Mouse (Mus musculus) stomach, embryonic 15.5 days (tissue): ENCODE measurements around the gene Dcaf4. TPM values are rescaled to one million over a fixed set of nuclear protein-coding genes. Genes with fewer than 3 reads are reported as not detected.

Experiments used
- ATAC-seq: fragments of 200-750 bp; cut with Nextera tagmentation; 2 replicates; pipeline ENCODE4 v1.8.0; 2017; ENCODE audit warnings: low read depth, moderate number of reproducible peaks, moderate TSS enrichment; ENCODE audit not compliant: insufficient read depth, low FRiP score
- H3K27ac ChIP-seq: fragments of 300-500 bp; sonication (generic); 2 replicates; pipeline ENCODE4 v1.5.1; 2015; ENCODE audit warnings: mild to moderate bottlenecking, inconsistent platforms
- H3K27me3 ChIP-seq: fragments of 300-500 bp; sonication (generic); replicated peaks from 2 replicates; pipeline ENCODE4 v1.6.1; 2015; ENCODE audit warnings: inconsistent platforms
- H3K36me3 ChIP-seq: fragments of 300-500 bp; sonication (generic); 2 replicates; pipeline ENCODE4 v1.6.1; 2015; ENCODE audit warnings: inconsistent platforms
- H3K4me1 ChIP-seq: fragments of 300-500 bp; sonication (generic); 2 replicates; pipeline ENCODE4 v1.6.1; 2015; ENCODE audit warnings: inconsistent platforms
- H3K4me2 ChIP-seq: fragments of 300-500 bp; sonication (generic); 2 replicates; pipeline ENCODE4 v1.6.1; 2015; ENCODE audit warnings: mild to moderate bottlenecking, inconsistent platforms
- H3K4me3 ChIP-seq: fragments of 300-500 bp; sonication (generic); replicated peaks from 2 replicates; pipeline ENCODE4 v1.5.1; 2015; ENCODE audit warnings: inconsistent platforms
- H3K9ac ChIP-seq: fragments of 300-500 bp; sonication (generic); 2 replicates; pipeline ENCODE4 v1.6.1; 2015; ENCODE audit warnings: inconsistent platforms
- H3K9me3 ChIP-seq: fragments of 300-500 bp; sonication (generic); 2 replicates; pipeline ENCODE4 v1.6.1; 2016; ENCODE audit warnings: inconsistent platforms
- WGBS: fragments of 180-500 bp; shearing (Covaris S2); methylation state at CpG from one replicate; pipeline ENCODE4 v1.1.7; 2015; 5-methylcytosine and 5-hydroxymethylcytosine counted together
- polyA plus RNA-seq: library from polyadenylated mRNA; unstranded; fragments of >200 nt; fragmentation: Nextera tagmentation; extraction: Ambion mirVana; gene quantifications from 2 replicates; pipeline ENCODE4 v1.2.1, GENCODE M21; 2015

Gene Dcaf4
- polyA plus RNA-seq, 1 experiment from 2014 or later, result 31.5 TPM

DNA sequence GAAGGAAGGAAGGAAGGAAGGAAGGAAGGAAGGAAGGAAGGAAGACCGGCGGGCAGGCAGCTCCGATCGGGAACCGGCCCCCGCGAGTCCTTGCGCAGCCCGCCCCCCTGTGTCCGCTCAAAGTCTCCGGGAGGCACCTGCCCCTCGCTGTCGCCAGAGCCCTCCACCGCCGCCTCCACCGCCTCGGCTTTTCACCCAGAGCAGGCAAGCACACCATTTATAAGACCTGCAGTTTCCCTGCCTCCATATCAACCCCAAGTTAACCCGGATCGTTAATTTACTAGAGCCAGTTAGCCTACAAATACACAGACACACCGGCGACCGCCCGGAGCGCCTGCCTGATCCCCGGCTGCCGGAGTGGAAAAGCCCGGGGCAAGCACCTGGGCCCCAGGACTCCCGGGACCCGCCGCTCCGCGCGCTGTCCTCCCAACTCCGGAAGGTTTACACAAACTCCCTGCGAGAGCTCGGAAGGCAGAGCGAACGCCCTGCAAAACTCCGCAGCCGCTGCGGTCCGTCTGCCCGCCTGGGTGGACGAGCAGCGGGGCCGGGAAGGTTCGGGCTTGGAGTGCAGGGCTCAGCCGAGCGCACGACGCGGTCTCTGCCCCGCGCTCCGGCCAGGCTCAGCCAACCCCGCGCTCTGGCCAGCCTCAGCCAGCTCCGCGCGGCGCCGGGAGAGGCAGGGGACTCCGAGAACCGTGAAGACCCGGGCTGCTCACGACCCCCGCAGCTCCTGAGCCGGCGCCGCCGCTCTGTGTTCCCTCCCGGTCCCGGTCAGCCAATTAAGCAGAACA is 33.4 kb upstream of the Dcaf4 start:
- Histone ChIP-seq H3K36me3 (no peaks in the 10 kb centered on the region), H3K4me2 (peak overlapping the region; percentile 100), H3K4me3 (peak overlapping the region; percentile 70), H3K9ac (peak overlapping the region; percentile 54), H3K27me3 (peaks cover 12% of the 10 kb centered on the region; the same call in 1 of the 2 replicates), H3K9me3 (no peaks in the 10 kb centered on the region), H3K4me1 (peaks cover 19% of the 10 kb centered on the region), H3K27ac (peak overlapping the region; percentile 69)
- WGBS, result under 1% methylated on average over 69 of the region's 73 CpGs
- ATAC-seq, result peak; percentile 50; the same call in 1 of the 2 replicates

DNA sequence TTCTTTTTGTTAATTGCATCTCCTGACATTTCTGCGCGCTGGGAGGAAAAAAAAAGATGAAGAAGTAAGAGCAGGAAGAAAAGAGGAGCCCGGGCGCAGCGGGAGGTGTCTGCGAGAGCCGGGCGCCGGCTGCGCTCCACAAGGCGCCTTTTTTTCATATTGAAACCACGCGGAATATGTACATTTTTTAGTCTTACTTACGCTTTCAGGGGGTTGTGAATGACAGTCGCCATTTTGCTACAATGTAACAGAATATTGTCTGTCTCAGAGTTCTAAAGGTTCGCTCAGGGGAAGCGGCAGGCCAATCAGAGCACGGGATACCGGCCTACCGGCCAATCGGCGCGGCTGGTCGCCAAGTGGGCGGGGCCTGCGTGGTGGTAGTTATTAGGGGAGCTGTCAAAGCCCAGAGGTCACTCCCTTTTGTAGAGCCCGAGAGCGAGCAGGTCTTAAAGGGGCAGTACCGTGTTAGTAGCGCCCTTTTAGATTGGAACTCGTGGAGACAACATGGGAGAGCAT is 32.7 kb upstream of the Dcaf4 start, which contains the start of gene Dpf3:
TSS of gene Dpf3 (minus strand) at position 241 of the 516 bp plus-strand sequence.
- H3K27ac ChIP-seq, result peak within 1 kb of the TSS; percentile 69
- H3K4me3 ChIP-seq, result peak within 1 kb of the TSS; percentile 70
- no peaks in the 10 kb centered on the region for H3K9me3 ChIP-seq
- ATAC-seq, result peak; percentile 97
- no peaks in the 10 kb centered on the region for H3K36me3 ChIP-seq
- WGBS, result under 1% methylated on average over 31 of the region's 31 CpGs
- peak within 1 kb of the TSS; percentile 54 for H3K9ac ChIP-seq
- peaks cover 19% of the 10 kb centered on the region for H3K4me1 ChIP-seq
- peak within 1 kb of the TSS; percentile 100 for H3K4me2 ChIP-seq
- peaks cover 12% of the 10 kb centered on the region; the same call in 1 of the 2 replicates for H3K27me3 ChIP-seq

DNA sequence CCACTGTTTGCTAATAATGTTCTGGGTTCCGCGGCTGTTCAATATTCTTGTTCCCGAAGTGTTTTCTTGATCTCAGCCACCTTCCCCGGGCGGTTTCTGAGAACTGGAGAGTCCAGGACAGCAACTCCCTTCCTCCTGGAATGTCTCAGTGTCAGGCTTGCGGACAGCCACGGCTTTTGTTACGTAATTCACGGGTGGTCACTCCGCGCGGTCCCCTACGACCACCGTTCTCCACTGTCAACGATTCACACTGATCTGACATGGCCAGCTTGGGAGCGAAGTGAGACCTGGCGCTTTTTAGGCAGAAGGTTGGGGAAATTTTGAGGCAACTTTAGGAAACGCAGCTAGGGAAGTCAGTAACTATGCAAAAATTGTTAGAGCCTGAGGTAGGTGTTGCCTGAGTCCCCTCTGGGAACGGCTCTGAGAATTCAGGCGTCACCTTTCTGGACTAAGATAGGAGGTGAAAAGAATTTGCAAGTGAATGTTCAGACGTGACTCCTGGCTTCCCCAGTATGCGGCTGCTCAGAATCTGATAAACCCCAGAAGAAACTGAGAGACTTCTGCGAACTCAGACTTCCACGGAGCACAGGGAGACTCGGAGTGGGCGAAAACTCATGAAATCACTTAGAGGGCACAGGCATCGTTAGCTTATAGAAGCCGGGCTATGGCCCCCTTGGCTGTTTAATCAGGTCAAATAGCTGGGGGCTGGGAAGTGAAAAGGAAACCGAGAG is 31.9 kb upstream of the Dcaf4 start:
- H3K4me3 ChIP-seq, result peak overlapping the region; percentile 70
- H3K4me2 ChIP-seq, result peak overlapping the region; percentile 100
- under 1% methylated on average over 29 of the region's 29 CpGs for WGBS
- no peaks in the 10 kb centered on the region for H3K9me3 ChIP-seq
- H3K36me3 ChIP-seq, result no peaks in the 10 kb centered on the region
- no peak for ATAC-seq
- H3K27ac ChIP-seq, result no peak overlapping the region; the same call in 1 of the 2 replicates
- peaks cover 19% of the 10 kb centered on the region for H3K4me1 ChIP-seq
- peaks cover 12% of the 10 kb centered on the region; the same call in 1 of the 2 replicates for H3K27me3 ChIP-seq
- H3K9ac ChIP-seq, result peak overlapping the region; percentile 6; the same call in 1 of the 2 replicates

DNA sequence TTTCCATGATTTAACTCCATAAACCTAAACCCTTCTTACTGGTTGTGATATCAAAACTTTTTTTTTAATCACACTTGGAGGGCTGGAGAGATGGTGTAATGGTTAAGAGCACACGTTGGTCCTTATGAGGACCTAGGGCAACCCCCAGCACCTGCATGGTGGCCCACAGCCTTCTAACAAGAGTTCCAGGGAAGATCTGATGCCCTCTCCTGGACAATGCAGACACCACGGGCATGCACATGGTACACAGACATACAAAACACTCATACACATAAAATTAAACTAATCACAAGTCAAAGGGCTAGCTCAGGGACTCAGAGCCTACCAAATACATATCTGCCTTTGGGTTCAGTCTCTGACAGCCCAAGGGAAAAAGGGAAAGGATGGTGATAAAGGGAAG is 30.5 kb upstream of the Dcaf4 start:
- Histone ChIP-seq H3K4me2 (no peak overlapping the region), H3K9ac (no peak overlapping the region), H3K36me3 (no peaks in the 10 kb centered on the region), H3K27me3 (peaks cover 7% of the 10 kb centered on the region; the same call in 1 of the 2 replicates), H3K4me1 (peaks cover 19% of the 10 kb centered on the region), H3K9me3 (no peaks in the 10 kb centered on the region), H3K4me3 (no peak overlapping the region), H3K27ac (no peak overlapping the region)
- WGBS, result 34% methylated on average over 2 of the region's 2 CpGs
- no peak for ATAC-seq

DNA sequence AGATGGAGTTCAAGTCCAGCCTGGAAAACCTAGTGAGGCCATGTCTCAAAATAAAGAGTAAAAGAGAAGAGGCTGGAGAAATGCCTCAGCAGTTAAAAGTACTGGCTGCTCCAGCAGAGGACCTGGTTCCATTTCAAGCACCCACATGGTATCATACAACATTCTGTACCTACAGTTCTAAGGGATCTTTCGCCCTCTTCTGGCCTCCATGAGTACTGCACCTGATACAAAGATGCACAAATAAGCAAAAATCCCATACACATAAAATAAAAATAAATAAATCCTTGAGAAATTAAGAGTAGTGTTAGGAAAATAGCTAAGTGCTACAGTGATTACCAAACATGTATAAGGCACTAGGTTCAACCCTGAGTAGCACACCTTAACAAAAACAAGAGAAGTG is 28.7 kb upstream of the Dcaf4 start:
- Histone ChIP-seq H3K4me1 (0 out of 2 replicates have a peak, but pooled peaks cover 6% of the 10 kb centered on the region), H3K27ac (no peak overlapping the region), H3K4me3 (no peak overlapping the region), H3K36me3 (no peaks in the 10 kb centered on the region), H3K4me2 (no peak overlapping the region), H3K27me3 (no peaks in the 10 kb centered on the region), H3K9me3 (no peaks in the 10 kb centered on the region), H3K9ac (no peak overlapping the region)
- ATAC-seq, result no peak
- WGBS, result 52% methylated on average over 1 of the region's 1 CpGs

DNA sequence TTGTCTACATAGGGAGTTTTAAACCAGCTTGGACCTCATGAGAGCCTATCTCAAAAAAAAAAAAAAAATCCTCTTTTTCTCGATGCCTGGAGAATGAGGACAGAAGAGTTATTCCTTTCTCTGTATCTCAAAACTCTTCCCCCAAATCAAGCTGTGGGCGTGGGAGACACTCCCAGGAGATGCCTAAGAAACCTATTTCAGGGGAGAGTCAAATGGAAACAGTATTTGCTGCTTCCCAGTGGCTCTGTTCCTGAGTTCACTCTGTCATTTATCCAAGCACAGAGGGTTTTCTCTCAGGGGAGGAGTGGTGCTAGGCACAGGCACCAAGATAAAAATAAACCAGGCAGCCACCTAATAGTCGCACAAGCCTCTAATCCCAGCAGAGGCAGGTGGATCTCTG is 27.5 kb upstream of the Dcaf4 start:
- H3K4me2 ChIP-seq, result no peak overlapping the region
- no peaks in the 10 kb centered on the region for H3K36me3 ChIP-seq
- no peak overlapping the region for H3K4me3 ChIP-seq
- no peak overlapping the region for H3K27ac ChIP-seq
- H3K4me1 ChIP-seq, result 0 out of 2 replicates have a peak, but pooled peaks cover 6% of the 10 kb centered on the region
- H3K9ac ChIP-seq, result no peak overlapping the region
- H3K9me3 ChIP-seq, result no peaks in the 10 kb centered on the region
- WGBS, result 74% methylated on average over 3 of the region's 3 CpGs
- no peaks in the 10 kb centered on the region for H3K27me3 ChIP-seq
- ATAC-seq, result no peak

DNA sequence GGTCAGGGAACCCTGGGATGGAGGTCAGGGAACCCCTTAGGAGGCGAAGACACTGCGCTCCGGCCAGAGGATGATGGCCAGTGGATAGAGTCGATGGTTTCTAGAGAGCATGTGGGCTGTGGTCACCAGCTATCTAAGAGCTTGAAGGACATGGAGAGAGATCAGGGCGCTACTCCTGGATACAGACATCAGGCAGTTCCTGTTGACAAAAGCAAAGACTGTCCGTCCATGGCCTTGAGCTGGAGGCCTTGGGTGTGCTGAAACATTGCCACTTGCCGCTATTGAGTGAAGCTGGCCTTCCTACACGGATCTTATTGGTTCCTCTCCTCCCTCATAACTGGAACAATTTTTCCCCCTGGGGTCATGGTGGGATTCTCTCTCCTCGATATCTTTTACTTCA is 26.1 kb upstream of the Dcaf4 start:
- Histone ChIP-seq H3K4me1 (no peaks in the 10 kb centered on the region), H3K27me3 (no peaks in the 10 kb centered on the region), H3K9ac (no peak overlapping the region), H3K36me3 (no peaks in the 10 kb centered on the region), H3K4me3 (no peak overlapping the region), H3K27ac (no peak overlapping the region), H3K9me3 (no peaks in the 10 kb centered on the region), H3K4me2 (no peak overlapping the region)
- no peak for ATAC-seq
- WGBS, result 84% methylated on average over 9 of the region's 9 CpGs

DNA sequence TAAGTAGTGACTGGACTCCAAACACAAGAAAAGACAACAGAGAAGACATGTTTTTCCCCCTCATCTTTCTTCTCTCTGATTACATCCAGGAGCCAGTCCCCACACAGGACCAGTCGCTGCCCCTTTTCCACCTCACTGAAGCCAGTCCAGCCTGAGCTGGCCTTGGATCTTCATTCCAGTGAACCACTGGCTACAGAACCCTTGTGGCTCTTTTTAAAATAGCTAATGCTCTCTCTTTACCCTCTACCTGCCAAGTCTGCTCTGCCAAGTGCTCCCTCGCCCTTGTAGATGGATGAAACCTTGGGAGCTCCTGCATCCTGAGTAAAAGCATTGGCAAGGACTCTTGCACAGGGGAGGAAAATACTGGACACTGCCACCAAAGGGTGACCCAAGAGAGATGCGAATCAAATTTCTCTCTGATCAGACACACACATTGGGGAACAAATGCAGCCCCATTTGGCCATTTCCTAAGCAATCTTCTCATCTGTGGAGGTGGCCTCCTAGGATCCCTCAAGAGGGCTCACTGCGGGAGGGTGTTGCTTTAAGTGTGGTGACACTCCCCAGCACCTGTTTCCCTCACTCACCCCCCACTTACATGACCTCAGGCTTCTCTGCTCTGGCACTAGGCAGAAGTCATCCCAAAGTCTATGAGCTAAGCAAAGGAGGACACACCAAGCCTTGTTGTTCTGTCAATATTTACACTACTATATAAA is 24.9 kb upstream of the Dcaf4 start:
- no peaks in the 10 kb centered on the region for H3K36me3 ChIP-seq
- H3K9me3 ChIP-seq, result no peaks in the 10 kb centered on the region
- H3K4me2 ChIP-seq, result no peak overlapping the region
- no peak overlapping the region for H3K27ac ChIP-seq
- no peak overlapping the region for H3K9ac ChIP-seq
- H3K4me1 ChIP-seq, result no peaks in the 10 kb centered on the region
- ATAC-seq, result no peak
- H3K27me3 ChIP-seq, result no peaks in the 10 kb centered on the region
- H3K4me3 ChIP-seq, result no peak overlapping the region
- WGBS, result 69% methylated on average over 4 of the region's 4 CpGs

DNA sequence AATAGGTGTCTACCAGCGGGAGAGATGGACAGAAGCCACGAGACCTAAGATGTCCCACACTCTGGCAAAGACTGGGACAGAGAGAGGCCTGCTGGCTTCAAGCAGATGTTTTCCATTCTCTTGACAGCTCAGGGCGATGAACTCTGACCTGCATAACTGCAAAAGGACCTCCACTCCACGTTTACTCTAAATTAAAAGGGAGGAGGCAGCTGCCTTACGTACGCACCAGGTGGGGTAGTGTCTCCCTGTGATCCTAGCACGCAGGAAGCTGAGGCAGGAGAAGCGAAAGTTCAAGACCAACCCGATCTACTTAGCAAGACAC is 24.3 kb upstream of the Dcaf4 start:
- Histone ChIP-seq H3K4me3 (no peak overlapping the region), H3K27ac (no peak overlapping the region), H3K27me3 (no peaks in the 10 kb centered on the region), H3K4me2 (no peak overlapping the region), H3K9me3 (no peaks in the 10 kb centered on the region), H3K36me3 (no peaks in the 10 kb centered on the region), H3K4me1 (no peaks in the 10 kb centered on the region), H3K9ac (no peak overlapping the region)
- no peak for ATAC-seq
- 46% methylated on average over 9 of the region's 9 CpGs for WGBS

DNA sequence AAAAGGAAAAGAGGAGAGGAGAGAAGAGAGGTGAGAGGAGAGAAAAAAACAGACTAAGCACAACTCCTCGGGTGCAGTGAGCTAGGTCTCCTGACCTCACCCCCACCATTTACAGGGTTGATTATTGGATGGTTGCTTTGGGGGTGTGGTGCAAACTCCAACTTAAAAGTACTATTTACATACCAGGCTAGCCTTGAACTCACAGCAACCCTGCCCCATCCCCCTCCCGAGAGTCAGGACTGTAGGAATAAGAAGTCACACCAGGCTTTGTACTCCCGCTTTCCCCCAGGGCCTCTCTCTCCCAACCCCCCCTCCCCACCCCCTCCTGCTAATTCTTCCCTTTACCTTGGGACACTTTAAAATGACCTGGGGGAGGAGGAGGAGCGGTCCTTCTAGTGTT is 23.9 kb upstream of the Dcaf4 start:
- Histone ChIP-seq H3K4me1 (no peaks in the 10 kb centered on the region), H3K4me2 (no peak overlapping the region), H3K27me3 (no peaks in the 10 kb centered on the region), H3K4me3 (no peak overlapping the region), H3K9ac (no peak overlapping the region), H3K27ac (no peak overlapping the region), H3K9me3 (no peaks in the 10 kb centered on the region), H3K36me3 (no peaks in the 10 kb centered on the region)
- 67% methylated on average over 4 of the region's 4 CpGs for WGBS
- no peak for ATAC-seq

DNA sequence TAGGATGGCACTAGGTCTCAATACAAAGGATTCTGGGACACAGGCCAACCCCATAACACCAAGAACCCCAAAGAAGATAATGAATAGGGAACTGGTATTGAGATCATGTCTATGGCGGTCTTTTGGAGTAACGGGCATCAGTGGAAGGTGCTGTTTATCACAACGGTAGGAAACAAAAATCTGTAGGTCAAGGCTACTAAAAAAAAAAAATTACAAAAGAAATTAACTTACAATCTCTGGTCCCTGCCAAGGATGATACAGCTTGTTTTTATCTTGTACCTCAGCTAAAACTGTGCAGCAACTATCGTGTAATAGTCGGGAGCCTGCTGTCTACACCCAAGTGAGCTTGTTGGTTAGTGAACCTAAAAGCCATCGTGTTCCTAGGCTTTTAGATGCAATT is 23.5 kb upstream of the Dcaf4 start:
- Histone ChIP-seq H3K27me3 (no peaks in the 10 kb centered on the region), H3K4me2 (no peak overlapping the region), H3K9ac (no peak overlapping the region), H3K27ac (no peak overlapping the region), H3K36me3 (no peaks in the 10 kb centered on the region), H3K4me3 (no peak overlapping the region), H3K9me3 (no peaks in the 10 kb centered on the region), H3K4me1 (no peaks in the 10 kb centered on the region)
- ATAC-seq, result no peak
- 87% methylated on average over 6 of the region's 6 CpGs for WGBS
